Mouse (Mus musculus) adrenal gland, adult 10 weeks (tissue): ENCODE results near the gene Apobr. TPM values are rescaled to one million over a fixed set of nuclear protein-coding genes. Genes with fewer than 3 reads are reported as not detected.

Experiments
- polyA plus RNA-seq: library from polyadenylated mRNA; stranded (reverse); fragments of 350-450 nt; fragmentation: Illumina TruSeq; extraction: RNeasy Lipid Tissue Mini Kit (QIAGEN cat#74804); gene quantifications from one replicate; pipeline ENCODE4 v1.2.3, GENCODE M21; 2014; ENCODE audit warnings: low read depth, low replicate concordance

Apobr gene
- 0.47 TPM for polyA plus RNA-seq

GRCm38 (mm10) chr7:126584506-126584977 is at the start of gene Apobr:
Gene Apobr, plus strand, starts transcription at chr7:126584942.

GRCm38 (mm10) chr7:126566094-126566765 is 18.5 kb upstream of the Apobr start, which contains the start of gene Eif3c:
Gene Eif3c, minus strand, starts transcription at chr7:126566411.

GRCm38 (mm10) chr7:126585717-126586116 is 975 bp downstream of the Apobr start, which contains the start of gene Cln3:
Gene Cln3, minus strand, starts transcription at chr7:126585817.

GRCm38 (mm10) chr7:126594862-126595561 is 10.3 kb downstream of the Apobr start, which contains the start of gene Il27:
Gene Il27, minus strand, starts transcription at chr7:126594941.

GRCm38 (mm10) chr7:126630824-126631518 is 46.2 kb downstream of the Apobr start, which contains the start of gene Nupr1:
Gene Nupr1, minus strand, starts transcription at chr7:126630861.

Other genes with a start within 250 kb of the Apobr start
- gene Lat, start 215.4 kb upstream of the Apobr start, polyA plus RNA-seq, result not detected
- 2.4 TPM for gene Spns1, start 207.5 kb upstream of the Apobr start, polyA plus RNA-seq
- 7.6 TPM for gene Nfatc2ip, start 188.2 kb upstream of the Apobr start, polyA plus RNA-seq
- not detected for gene Cd19, start 170.1 kb upstream of the Apobr start, polyA plus RNA-seq
- gene Rabep2, start 156.2 kb upstream of the Apobr start, polyA plus RNA-seq, result 0.47 TPM
- gene Atp2a1, start 121.8 kb upstream of the Apobr start, polyA plus RNA-seq, result 5.9 TPM
- gene Sh2b1, start 109.5 kb upstream of the Apobr start, polyA plus RNA-seq, result 1.3 TPM
- gene Tufm, start 97.6 kb upstream of the Apobr start, polyA plus RNA-seq, result 8.8 TPM
- gene Atxn2l, start 81.5 kb upstream of the Apobr start, polyA plus RNA-seq, result 23.1 TPM
- gene Eif3c, start 18.5 kb upstream of the Apobr start, polyA plus RNA-seq, result 249 TPM
- 2.4 TPM for gene Cln3, start 875 bp downstream of the Apobr start, polyA plus RNA-seq
- gene Il27, start 10.0 kb downstream of the Apobr start, polyA plus RNA-seq, result not detected
- gene Nupr1, start 45.9 kb downstream of the Apobr start, polyA plus RNA-seq, result 4.6 TPM
- gene Sgf29, start 64.4 kb downstream of the Apobr start, polyA plus RNA-seq, result 1.6 TPM
- gene Sult1a1, start 91.5 kb downstream of the Apobr start, polyA plus RNA-seq, result 105 TPM
- gene Bola2, start 110.5 kb downstream of the Apobr start, polyA plus RNA-seq, result 0.12 TPM
- 1.3 TPM for gene Slx1b, start 110.8 kb downstream of the Apobr start, polyA plus RNA-seq
- gene Coro1a, start 122.8 kb downstream of the Apobr start, polyA plus RNA-seq, result 3.2 TPM
- gene Mapk3, start 174.7 kb downstream of the Apobr start, polyA plus RNA-seq, result 30.8 TPM
- gene Gdpd3, start 181.4 kb downstream of the Apobr start, polyA plus RNA-seq, result not detected
- gene Ypel3, start 192.0 kb downstream of the Apobr start, polyA plus RNA-seq, result 12.0 TPM
- gene Tbx6, start 196.5 kb downstream of the Apobr start, polyA plus RNA-seq, result not detected
- gene Ppp4c, start 207.6 kb downstream of the Apobr start, polyA plus RNA-seq, result 28.4 TPM
- not detected for gene Fam57b, start 212.7 kb downstream of the Apobr start, polyA plus RNA-seq
- gene 4930451I11Rik, start 246.7 kb downstream of the Apobr start, polyA plus RNA-seq, result not detected